Mouse (Mus musculus): ENCODE measurements around the gene Prr23a2.

The Prr23a2 gene

DNA sequence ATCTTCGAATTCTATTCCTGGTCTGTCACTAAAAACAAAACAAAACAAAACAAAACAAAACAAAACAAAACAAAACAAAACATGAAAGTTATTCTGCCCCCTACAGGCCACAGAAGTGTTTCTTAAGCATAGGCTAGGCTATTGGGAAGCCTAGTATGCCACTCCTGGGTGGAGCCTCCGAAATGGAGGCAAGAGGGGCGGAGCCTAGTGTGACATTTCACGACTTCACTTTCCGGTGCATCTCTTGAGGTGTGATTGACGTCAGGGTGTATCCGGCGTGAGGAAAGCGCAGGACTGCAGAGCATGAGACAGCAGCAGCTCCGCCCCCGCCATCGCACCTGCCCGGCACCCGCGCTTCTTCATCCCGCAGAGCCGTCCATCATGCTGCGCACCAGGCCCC, at the start of gene Prr23a2:
Gene Prr23a2 (plus strand): TSS at position 285 of the 400 bp plus-strand sequence.
- DNase-seq (ENCODE audit: low spot score): no peak

DNA sequence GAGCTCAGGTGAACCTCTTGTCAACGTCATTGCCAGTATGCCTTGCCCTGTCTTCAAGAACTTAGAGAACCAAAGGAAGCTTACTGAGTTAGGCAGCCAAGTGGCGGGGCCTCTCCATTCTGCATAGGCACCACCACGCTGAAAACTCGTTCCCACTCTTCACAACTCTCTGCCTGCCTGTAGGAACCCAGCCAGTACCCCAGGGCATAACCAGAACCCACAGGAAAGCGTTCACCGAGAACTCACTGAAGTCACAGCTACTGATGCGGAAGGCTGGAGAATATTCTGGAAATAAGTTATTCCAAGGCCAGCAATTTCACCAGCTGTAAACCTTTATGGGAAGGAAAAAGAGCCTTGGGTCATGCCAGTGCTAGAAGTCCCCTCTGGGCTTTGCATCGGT, 48.7 kb upstream of the Prr23a2 start:
- no peak for DNase-seq (ENCODE audit: low spot score)

DNA sequence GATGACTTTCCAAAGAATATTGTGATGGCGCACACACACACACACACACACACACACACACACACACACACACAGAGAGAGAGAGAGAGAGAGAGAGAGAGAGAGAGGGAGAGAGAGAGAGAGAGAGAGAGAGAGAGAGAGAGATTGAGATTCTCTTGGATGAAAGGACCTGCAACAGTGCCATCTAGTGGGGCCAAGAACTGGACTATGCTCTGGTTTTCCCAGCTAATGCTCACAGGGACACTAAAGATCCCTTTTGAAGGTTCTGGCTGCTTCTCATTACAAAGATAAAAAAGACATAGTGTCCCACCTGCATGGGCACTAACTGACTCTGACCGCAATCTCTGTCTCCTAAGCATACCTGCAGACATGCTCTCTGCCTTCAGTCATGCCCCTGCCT, 46.8 kb upstream of the Prr23a2 start:
- peak; percentile 63 for DNase-seq (ENCODE audit: low spot score)

DNA sequence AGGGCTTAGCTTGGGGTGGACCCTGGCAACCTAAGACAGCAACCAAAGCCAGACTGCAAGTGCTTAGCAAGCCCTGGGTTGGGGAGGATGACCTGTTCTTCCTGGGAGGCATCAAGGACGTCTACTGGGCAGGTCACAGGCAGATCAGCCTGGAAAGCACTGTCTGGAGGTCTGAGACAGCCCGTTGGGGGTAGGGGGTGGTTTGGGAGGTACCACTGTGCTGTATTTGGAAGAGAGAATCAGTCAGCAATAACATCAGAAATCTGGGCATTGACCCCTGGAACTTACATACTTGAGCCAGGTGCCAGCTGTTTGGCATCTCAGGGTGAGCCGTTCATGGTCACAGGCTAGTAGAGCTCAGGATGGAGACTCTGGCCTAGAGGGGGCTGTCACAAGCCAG, 40.2 kb upstream of the Prr23a2 start:
- no peak for DNase-seq (ENCODE audit: low spot score)

DNA sequence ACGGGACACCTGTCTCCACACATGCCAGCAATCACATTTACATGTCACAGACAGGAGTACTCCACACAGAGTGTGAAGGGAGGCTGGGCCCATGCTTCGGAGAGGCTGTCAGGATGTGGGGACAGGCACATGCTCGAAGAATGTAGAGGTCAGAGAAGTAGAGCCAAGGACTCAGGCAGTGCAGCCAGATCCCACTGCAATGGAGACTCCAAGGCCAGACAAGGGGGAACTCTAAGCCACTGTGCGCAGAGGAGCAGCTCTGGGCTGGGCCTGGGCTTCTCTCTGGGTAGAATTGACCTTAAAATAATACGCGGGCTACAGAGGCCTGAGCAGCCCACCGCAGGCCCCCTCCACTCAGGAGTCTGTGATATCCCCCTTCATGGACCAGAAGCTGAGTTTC, 38.7 kb upstream of the Prr23a2 start:
- DNase-seq (ENCODE audit: low spot score): no peak

DNA sequence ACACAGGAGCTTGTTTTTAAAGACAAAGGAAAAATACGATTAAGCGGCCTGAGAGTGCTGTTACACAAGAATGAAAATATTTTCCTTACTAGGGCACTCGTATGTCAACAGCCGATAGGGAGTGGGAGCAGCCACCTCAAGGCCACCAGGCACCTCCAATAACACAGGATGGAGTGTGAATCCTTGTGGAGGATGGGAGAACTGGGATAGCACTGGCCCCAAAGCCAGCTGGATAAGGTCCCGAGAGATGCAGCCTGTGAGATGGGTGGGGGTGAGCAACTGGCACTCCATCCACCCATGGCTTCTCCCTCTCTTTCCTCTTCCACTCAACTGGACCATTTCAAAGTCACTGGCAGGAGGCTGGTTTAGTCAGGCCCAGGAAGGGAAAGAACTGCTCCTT, 37.3 kb upstream of the Prr23a2 start:
- no peak for DNase-seq (ENCODE audit: low spot score)

DNA sequence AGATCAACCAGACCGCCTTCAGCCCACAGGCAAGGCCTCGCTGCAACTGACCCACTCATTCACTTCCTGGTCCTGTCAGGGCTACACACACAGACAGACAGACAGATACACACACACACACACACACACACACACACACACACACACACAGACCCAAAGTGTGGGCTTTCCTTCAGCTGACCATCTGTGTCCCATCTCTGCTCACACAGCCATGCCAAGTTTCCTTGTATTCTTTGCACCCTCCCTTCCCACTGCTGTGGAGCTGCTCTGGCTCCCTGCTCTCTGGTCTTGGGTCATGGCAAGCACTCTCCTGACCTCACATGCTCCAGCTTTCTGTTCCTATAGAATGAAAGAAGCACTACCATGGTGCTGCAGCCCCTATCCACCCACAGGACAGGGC, 36.8 kb upstream of the Prr23a2 start:
- peak; percentile 16 for DNase-seq (ENCODE audit: low spot score)

DNA sequence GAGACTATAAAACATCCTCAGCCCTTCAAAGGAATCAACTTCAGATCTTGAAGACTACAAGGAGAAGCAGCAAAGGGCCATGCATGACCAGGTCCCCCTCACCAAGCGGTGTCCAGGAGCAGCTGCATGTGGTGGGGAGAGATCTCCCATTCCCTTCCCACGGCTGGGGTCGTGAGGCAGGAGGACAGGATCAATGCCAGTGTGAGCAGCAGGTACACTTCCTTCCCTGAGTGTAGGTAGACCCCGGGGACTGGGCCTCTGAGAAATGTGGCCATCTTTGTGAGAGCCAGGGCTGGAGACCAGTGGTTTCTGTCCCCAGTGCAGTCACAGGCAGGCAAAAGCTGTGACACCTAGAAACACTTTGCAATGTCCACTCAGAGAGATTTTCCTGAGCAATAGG, 35.8 kb upstream of the Prr23a2 start:
- no peak for DNase-seq (ENCODE audit: low spot score)

DNA sequence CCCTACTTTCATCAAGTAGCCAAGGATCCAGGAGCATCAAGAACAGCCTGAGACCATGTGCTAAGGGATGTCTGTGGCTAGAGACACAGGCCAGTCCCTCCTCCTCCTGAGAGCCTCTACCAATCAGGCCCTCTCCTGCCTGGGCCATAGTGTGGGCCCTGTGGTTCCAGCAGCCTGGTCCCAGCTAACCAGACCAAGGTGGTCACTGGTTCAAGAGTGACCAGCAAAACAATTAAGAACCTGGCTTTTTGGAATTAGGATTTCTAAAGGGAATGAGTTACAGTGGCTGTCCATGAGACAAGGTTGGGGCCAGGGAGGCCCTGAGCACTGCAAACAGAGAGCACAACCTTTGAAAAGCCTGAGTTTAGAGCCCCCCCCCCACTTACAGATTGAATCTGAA, 35.2 kb upstream of the Prr23a2 start:
- DNase-seq (ENCODE audit: low spot score): no peak

DNA sequence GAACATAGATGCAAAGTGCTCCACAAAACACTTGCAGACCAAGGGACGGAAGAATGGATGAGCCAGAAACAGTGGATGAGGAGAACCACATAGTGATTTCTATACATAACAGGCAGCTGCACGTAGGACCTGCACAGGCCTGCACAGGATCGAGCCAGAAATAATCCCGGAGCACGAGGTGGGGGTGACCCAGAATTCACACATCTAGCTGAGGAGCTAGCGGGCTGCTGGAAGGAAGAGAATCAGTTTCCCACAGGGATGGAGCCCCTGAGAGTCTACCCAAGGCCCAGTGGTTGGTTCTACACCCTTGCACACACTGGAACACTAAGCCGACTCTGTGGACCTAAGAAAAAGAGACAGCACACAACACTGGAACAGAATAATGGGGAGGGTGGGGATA, 32.5 kb upstream of the Prr23a2 start:
- no peak for DNase-seq (ENCODE audit: low spot score)

DNA sequence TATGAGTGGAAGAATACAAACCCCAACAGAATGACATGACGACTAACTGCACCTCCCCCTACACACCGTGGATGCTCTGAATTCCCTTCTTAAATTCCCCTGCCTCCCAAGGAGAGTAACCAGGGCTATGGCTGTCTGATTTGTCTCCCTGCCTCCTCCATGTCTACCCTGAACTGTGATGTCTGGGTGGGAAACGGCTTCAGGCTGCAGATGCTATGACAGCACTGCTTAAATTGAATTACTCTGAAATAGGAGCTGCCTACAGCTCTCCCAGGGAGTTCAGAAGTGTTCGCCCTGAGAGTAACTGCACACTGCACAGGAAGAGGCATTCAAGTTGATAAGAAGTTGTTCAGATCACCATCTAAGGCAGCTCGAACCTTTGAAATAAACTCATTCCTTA, 26.8 kb upstream of the Prr23a2 start:
- no peak for DNase-seq (ENCODE audit: low spot score)

DNA sequence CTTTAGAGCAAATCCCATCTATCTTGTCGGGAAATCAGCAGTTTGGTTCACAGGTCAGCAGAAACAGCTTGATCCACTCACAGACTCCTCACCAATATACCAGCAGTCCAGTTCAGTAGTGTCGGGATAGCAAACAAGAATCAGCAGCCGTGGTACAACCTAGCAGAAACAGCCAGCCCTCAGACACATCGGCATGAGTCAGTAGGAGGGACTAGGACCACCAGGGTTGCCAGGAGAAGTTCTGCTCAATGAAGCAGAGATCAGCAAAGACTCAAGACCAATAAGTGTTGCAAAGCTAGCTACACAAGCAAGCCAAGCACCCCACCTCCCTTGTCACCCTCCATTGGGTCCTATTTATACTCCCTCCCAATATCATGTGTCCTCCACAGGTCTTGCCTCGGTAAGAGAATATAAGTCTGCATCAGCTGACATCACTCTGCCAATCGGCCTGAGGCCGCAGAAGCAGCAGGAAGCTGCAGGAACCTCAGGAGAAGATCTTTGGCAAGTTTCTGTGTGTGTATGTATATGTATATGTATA, 18.7 kb upstream of the Prr23a2 start:
- DNase-seq (ENCODE audit: low spot score): no peak

DNA sequence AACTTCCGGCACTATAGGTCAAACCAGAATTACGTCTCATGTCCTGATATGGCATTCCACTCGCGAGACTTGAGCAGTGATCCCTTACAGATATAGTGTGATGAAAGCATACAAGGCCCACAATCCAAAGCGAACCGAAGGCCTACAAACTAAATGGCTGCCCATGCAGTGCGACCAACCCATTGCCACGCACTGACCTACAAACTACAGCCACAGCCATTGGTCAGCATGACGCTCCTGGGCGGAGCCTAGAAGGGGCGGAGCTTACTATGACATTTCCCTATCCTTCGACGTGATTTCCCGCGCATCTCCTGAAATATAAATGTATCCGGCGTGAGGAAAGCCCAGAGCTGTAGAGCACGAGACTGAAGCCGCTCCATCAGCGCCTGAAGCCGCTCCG, 14.2 kb upstream of the Prr23a2 start, which contains the start of gene Prr23a1:
Gene Prr23a1 (plus strand): TSS at position 387 of the 400 bp plus-strand sequence.
- DNase-seq (ENCODE audit: low spot score): no peak

DNA sequence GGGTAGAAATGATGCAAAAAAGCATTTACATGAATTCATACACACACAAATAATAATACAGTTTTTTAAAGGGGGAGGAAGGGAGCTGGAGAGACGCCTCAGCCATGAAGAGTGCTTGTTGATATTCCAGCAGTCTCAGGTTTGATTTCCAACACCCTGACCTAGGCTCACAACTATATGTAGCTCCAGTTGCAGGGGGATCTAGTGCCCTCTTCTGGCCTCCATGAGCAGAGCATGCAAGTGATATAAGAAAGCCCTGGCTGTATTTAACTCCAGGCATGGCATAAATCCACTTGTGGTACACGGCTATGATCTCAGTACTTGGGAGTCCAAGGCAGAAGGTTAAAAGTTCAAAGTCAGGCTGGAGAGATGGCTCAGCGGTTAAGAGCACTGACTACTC, 7.2 kb downstream of the Prr23a2 start:
- no peak for DNase-seq (ENCODE audit: low spot score)

DNA sequence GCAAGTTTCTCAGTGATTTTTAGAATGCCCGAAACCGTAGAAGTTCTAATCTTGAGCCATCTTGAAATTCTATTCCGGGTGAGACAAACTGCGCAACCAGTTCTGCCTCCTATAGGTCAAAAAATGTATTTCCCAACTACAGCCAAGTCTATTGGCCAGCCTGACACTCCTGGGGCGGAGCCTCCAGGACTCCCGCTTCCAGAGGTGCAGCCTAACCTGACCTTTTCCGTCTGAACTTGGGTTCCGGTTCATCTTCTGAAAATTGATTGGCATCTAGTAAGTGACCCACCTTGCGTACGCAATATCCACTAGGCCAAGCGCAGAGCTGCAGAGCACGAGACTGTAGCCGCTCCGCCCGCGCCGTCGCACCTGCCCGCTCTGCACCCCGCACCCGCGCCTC, 8.3 kb downstream of the Prr23a2 start, which contains the start of gene Prr23a3:
Gene Prr23a3 (plus strand): TSS at position 197 of the 400 bp plus-strand sequence.
- DNase-seq (ENCODE audit: low spot score): no peak

DNA sequence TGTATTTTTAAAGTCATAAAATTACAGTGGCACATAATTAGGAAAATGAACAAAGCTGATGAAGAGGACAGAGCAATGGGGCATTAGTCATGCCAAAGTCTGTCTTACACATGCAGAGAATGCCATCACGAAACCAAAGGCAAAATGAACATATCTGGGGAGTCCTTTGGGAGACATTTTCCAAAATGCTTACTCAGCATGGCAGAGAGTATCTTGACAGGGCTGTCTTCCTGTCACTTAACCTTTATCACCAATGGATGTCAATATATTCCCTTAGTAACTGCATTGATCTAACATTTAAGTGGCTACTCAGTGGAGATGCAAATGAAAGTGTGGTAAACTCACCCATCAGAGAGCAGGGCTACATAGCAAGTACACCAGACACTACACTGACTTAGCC, 45.2 kb downstream of the Prr23a2 start:
- no peak for DNase-seq (ENCODE audit: low spot score)

DNA sequence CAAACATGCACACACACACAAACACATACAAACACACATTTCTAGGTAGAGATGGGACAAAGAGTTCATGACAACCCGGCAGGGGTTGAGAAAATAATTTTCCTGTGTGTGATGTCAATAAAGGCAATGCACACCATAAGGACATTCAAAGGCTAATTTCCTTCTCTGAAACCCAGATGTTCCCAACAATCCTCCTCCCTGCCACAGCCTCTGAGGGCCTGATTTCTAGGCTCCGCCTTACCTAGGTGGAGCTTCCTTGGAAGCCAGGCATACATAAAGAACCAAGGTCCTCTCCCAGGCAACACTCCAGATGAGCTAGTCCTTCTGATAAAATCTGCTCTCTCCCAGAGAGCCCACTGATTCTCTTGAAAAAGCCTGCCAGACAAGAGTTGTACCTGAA, 46.5 kb downstream of the Prr23a2 start, which contains the start of gene 7420426K07Rik:
Gene 7420426K07Rik (plus strand): TSS at position 301 of the 400 bp plus-strand sequence.
- no peak for DNase-seq (ENCODE audit: low spot score)
